Mouse (Mus musculus) v-Abl transformed pro-B cells (cell line): ENCODE results near the gene Rest.

Source experiments
- in situ Hi-C, 2 experiments: fragments of 400-800 bp; cut with MboI; formaldehyde crosslinking; loops; one replicate each; pipeline ENCODE4 v1.15.1; 2025; ENCODE audit not compliant: unreplicated experiment in 2 of 2

The Rest gene

DNA sequence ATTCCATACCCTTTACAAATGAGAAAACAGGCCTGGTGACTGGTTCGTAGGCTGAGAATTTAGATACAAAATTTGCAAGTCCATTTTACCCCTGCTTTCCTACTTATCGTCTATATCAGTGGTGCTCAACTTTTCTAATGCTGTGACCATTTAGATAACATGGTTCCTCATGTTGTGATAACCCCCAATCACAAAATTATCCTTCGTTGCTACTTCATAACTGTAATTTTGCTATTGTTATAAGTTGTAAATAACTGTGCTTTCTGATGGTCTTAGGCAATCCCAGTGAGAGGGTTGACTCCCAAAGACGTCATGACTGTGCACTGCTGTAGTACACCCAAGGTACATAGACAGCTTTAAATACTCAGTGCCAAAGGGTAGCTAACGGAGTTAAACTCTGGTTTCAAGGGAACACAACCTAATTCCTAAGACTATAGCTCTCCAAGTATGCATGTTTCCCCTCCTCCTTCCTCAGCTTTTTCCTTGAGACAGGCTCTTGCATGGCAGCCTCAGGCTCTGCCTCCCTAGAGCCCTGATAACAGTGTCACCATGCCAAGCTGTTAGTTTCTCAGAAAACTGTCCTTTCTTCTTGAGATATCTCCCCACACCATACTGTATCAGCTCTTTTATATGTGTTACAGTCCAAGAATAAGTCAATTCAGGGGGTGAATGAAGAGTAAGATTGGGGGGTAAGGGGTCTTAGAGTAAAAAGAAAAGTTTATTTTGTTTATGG lies 42.7 kb downstream of the Rest start:
- in situ Hi-C loops = loop anchor here in 1 of 2 experiments (5.0 kb wide), 1 partner anchor 36 kb away; no protein-coding TSS in a partner anchor

DNA sequence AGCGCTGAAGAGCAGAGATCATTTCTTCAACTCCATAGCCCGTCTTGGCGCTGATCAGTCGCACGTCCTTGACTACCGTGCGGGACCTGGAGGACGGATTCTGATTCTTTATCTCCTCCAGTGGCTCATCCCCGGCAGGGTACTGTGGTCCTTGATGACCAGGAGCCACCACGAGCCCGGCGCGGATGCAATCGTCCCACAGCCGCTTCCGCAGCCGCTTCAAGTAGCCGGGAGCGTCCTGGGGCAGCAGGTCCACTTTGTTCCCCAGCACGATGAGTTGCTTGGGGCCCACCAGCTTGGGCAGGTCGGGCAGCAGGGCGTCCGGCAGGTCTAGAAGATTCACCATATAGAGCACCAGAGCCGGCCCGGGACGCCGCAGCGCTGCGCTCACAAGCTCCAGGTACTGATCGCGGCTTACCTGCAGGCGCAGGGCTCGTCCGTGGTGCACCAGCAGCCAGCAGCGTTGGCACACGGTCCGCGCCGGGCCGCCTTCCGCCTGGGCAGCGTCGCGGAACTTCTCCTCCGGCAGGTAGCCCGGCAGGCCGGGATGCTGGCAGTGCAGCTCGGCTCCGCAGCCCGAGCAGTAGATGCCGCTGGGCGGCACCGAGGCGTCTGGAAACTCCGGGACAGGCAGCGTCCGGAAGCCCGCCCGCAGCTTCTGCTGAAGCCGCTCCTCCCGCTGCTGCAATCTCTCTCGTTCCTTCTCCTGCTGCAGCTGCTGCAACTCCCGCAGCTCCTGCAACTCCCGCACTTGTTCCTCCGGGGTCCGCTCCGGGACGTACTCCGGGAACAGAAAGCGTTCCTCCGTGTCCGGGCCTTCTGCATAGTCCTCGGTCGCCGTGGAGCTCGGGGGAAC lies 44.0 kb downstream of the Rest start:
- in situ Hi-C loops = loop anchor here in 1 of 2 experiments (5.0 kb wide), 1 partner anchor 37 kb away; no protein-coding TSS in a partner anchor

DNA sequence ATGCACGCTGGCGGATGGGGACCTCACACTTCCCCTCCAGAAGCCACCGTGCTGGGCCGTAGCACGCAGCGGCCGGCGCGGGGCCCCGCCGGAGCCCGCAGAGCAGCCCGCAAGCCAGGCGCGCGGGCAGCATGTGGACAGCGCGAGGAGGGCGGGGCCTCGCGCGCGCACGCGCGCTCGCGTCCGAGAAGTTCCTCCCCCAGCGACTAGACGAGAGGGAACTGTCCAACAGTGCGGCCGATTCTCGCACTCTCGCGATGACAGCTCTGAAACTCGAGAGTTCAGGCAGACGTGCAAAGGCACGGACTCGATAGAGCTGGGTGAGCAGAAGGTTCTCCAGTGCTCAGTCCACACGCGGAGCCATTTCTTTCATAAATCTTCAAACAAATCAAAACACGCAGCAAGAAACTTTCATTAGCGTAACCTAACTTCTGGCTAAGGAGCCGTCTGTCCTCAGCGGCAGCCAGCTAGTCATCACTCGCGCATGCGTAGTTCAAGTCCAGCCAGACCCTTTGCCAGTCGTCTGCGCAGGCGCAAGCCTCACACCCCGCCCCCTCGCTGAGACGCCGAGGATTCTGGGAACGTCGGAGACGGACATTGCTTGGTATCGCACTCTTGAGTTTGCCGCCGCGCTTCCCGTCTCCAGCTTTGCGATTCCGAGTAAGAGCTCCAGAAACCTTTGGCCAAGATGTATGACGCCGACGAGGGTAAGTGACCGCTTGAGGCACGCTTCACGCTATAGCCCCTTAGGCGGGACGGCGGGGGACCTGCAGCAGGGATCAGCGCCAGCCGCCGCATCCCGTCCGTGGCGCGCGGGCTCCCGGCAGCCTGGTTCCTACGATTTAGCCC lies 44.9 kb downstream of the Rest start, which contains the start of the genes Noa1 and Polr2b:
TSS of gene Noa1 (minus strand) at position 161 of the 849 bp plus-strand sequence.
TSS of gene Polr2b (plus strand) at position 224 of the 849 bp plus-strand sequence.
- in situ Hi-C loops = loop anchor here in 1 of 2 experiments (5.0 kb wide), 1 partner anchor 38 kb away; no protein-coding TSS in a partner anchor

DNA sequence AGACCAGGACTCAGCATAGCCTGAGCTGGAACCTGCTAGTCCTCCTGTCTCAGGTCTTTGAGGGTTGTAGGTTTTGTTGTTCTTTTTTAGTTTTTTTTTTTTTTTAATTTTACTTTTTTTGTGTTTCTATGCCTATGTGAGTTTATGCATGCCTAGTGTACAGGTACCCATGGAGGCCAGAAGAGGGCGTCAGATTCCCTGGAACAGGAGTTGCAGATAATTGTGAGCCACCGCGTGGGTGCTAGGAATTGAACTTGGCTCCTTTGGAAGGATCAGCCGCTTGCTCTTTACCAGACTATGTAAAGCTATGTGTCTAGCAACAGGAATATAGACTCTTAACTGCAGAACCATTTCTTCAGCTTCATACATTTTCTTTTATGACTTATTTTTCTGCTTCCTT lies 48.9 kb downstream of the Rest start:
- in situ Hi-C loops = no loop called here

DNA sequence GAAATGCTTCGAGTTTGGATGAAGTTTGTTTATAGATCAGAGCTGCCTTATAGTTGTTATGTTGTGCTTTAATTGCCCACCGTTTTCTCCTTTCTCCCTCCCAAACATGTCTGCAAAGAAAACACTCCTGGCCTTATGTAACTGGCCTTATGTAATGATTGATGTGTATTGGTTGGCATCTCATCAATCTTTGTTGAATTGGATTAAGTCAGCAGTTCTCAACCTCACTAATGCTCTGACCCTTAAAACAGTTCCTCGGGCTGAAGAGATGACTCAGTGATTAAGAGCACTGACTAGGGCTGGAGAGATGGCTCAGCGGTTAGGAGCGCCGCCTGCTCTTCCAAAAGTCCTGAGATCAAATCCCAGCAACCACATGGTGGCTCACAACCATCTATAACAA lies 49.7 kb downstream of the Rest start:
- in situ Hi-C loops = no loop called here

DNA sequence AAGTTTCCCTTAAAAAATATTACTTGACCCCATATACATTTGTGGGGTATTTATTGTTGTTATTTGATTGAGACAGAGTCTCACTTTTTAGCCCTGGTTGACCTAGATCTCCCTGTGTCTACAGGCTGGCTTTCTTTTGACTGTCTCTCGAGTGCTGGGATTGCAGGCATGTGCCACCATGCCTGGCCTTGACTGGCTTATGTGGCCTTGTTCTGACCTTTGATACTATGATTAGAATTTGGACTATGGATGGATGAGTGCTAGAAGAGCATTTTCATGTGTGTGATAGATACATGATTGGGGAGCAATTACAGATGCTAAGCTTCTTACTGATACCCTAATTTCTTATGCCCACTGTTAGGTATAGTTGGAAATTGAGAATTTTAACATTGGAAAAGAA lies 59.6 kb downstream of the Rest start:
- in situ Hi-C loops = no loop called here

DNA sequence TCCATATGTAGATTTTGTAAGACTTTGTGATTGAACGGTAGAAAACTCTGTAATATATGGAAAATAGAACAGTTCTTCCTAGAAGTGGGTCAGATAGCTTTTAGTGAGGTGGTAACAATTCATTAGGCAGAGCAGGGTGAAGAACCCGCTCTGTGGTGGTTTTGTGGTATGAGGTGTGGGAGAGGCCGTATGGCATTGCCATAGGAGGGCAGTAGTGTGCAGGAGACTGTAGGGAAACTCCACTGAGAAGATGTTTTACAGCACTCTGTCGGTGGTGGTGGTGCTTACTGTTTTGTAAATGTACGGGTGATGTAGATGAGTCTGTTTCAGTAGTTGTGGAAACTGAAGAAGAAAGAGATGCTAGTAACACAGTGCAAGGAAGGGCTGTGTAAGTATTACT lies 64.9 kb downstream of the Rest start:
- in situ Hi-C loops = no loop called here
